Mouse (Mus musculus): Measurements from ENCODE around the gene Pcdh7. TPM values are rescaled to one million over a fixed set of nuclear protein-coding genes. Genes with fewer than 3 reads are reported as not detected.

The Pcdh7 gene
- polyA plus RNA-seq, 1 experiment from 2014 or later, result 5.8 TPM

- Histone ChIP-seq H3K36me3 (no peaks in the 10 kb centered on the region), H3K27me3 (replicated peaks) (no peaks in the 10 kb centered on the region), H3K9me3 (no peaks in the 10 kb centered on the region), H3K27ac (no peak overlapping the region), H3K4me3 (replicated peaks) (no peak overlapping the region), H3K4me1 (replicated peaks) (no peaks in the 10 kb centered on the region), H3K9ac (no peak overlapping the region), H3K4me2 (replicated peaks) (no peak overlapping the region)
- ATAC-seq, result no peak
- 77% methylated on average over 2 of the region's 2 CpGs for WGBS
Observed at GRCm38 (mm10) chr5:57819788-57820187, 102.0 kb downstream of the Pcdh7 start.

GRCm38 (mm10) chr5:57821099-57821498 is 103.3 kb downstream of the Pcdh7 start:
- 81% methylated on average over 8 of the region's 8 CpGs for WGBS
- no peak overlapping the region for H3K27ac ChIP-seq
- no peak for ATAC-seq

GRCm38 (mm10) chr5:57828437-57828836 is 110.7 kb downstream of the Pcdh7 start:
- 82% methylated on average over 3 of the region's 3 CpGs for WGBS
- Histone ChIP-seq H3K36me3 (no peaks in the 10 kb centered on the region), H3K4me2 (replicated peaks) (no peak overlapping the region), H3K9ac (no peak overlapping the region), H3K4me3 (replicated peaks) (no peak overlapping the region), H3K27me3 (replicated peaks) (no peaks in the 10 kb centered on the region), H3K9me3 (no peaks in the 10 kb centered on the region), H3K4me1 (replicated peaks) (no peaks in the 10 kb centered on the region), H3K27ac (no peak overlapping the region)
- ATAC-seq, result no peak

More at GRCm38 (mm10) chr5:57821099-57821498, 103.3 kb downstream of the Pcdh7 start:
- Histone ChIP-seq H3K4me1 (replicated peaks) (no peaks in the 10 kb centered on the region), H3K27me3 (replicated peaks) (no peaks in the 10 kb centered on the region), H3K4me2 (replicated peaks) (no peak overlapping the region), H3K36me3 (no peaks in the 10 kb centered on the region), H3K9me3 (no peaks in the 10 kb centered on the region), H3K9ac (no peak overlapping the region), H3K4me3 (replicated peaks) (no peak overlapping the region)

- H3K4me1 ChIP-seq (replicated peaks), result no peaks in the 10 kb centered on the region
- no peaks in the 10 kb centered on the region for H3K27me3 ChIP-seq (replicated peaks)
- no peak overlapping the region for H3K9ac ChIP-seq
- H3K27ac ChIP-seq, result no peak overlapping the region
- no peaks in the 10 kb centered on the region for H3K9me3 ChIP-seq
- no peak overlapping the region for H3K4me2 ChIP-seq (replicated peaks)
- 30% methylated on average over 2 of the region's 2 CpGs for WGBS
- no peak overlapping the region for H3K4me3 ChIP-seq (replicated peaks)
- no peak for ATAC-seq
- no peaks in the 10 kb centered on the region for H3K36me3 ChIP-seq
Observed at GRCm38 (mm10) chr5:57837150-57837549, 119.4 kb downstream of the Pcdh7 start.

- no peaks in the 10 kb centered on the region for H3K4me1 ChIP-seq (replicated peaks)
- H3K9ac ChIP-seq, result no peak overlapping the region
- no peak for ATAC-seq
- no peaks in the 10 kb centered on the region for H3K27me3 ChIP-seq (replicated peaks)
- H3K4me2 ChIP-seq (replicated peaks), result no peak overlapping the region
- 53% methylated on average over 5 of the region's 5 CpGs for WGBS
- H3K9me3 ChIP-seq, result no peaks in the 10 kb centered on the region
- H3K27ac ChIP-seq, result no peak overlapping the region
- no peak overlapping the region for H3K4me3 ChIP-seq (replicated peaks)
- H3K36me3 ChIP-seq, result no peaks in the 10 kb centered on the region
Observed at GRCm38 (mm10) chr5:57841357-57842119, 123.8 kb downstream of the Pcdh7 start.

GRCm38 (mm10) chr5:57847500-57847899 is 129.7 kb downstream of the Pcdh7 start:
- WGBS, result 39% methylated on average over 3 of the region's 3 CpGs
- no peaks in the 10 kb centered on the region for H3K9me3 ChIP-seq
- no peaks in the 10 kb centered on the region for H3K4me1 ChIP-seq (replicated peaks)
- no peaks in the 10 kb centered on the region for H3K36me3 ChIP-seq
- no peak overlapping the region for H3K4me3 ChIP-seq (replicated peaks)
- H3K27ac ChIP-seq, result no peak overlapping the region
- no peak overlapping the region for H3K4me2 ChIP-seq (replicated peaks)
- no peaks in the 10 kb centered on the region for H3K27me3 ChIP-seq (replicated peaks)
- H3K9ac ChIP-seq, result no peak overlapping the region
- no peak for ATAC-seq

GRCm38 (mm10) chr5:57850111-57850510 is 132.3 kb downstream of the Pcdh7 start:
- no peak for ATAC-seq
- H3K27me3 ChIP-seq (replicated peaks), result no peaks in the 10 kb centered on the region
- WGBS, result 71% methylated on average over 2 of the region's 2 CpGs
- H3K4me2 ChIP-seq (replicated peaks), result no peak overlapping the region
- no peak overlapping the region for H3K4me3 ChIP-seq (replicated peaks)
- no peak overlapping the region for H3K27ac ChIP-seq
- no peaks in the 10 kb centered on the region for H3K4me1 ChIP-seq (replicated peaks)
- H3K9me3 ChIP-seq, result no peaks in the 10 kb centered on the region
- H3K9ac ChIP-seq, result no peak overlapping the region
- no peaks in the 10 kb centered on the region for H3K36me3 ChIP-seq

GRCm38 (mm10) chr5:57857316-57857715 is 139.5 kb downstream of the Pcdh7 start:
- no peak overlapping the region for H3K4me2 ChIP-seq (replicated peaks)
- no peak overlapping the region for H3K9ac ChIP-seq
- no peaks in the 10 kb centered on the region for H3K4me1 ChIP-seq (replicated peaks)
- ATAC-seq, result no peak
- H3K9me3 ChIP-seq, result no peaks in the 10 kb centered on the region
- no peaks in the 10 kb centered on the region for H3K27me3 ChIP-seq (replicated peaks)
- no peak overlapping the region for H3K4me3 ChIP-seq (replicated peaks)
- H3K36me3 ChIP-seq, result no peaks in the 10 kb centered on the region
- no peak overlapping the region for H3K27ac ChIP-seq
- 73% methylated on average over 3 of the region's 3 CpGs for WGBS

- no peaks in the 10 kb centered on the region for H3K36me3 ChIP-seq
- no peaks in the 10 kb centered on the region for H3K27me3 ChIP-seq (replicated peaks)
- H3K4me2 ChIP-seq (replicated peaks), result no peak overlapping the region
- 89% methylated on average over 3 of the region's 3 CpGs for WGBS
- H3K27ac ChIP-seq, result no peak overlapping the region
- no peak for ATAC-seq
- no peak overlapping the region for H3K4me3 ChIP-seq (replicated peaks)
- no peak overlapping the region for H3K9ac ChIP-seq
- no peaks in the 10 kb centered on the region for H3K4me1 ChIP-seq (replicated peaks)
- H3K9me3 ChIP-seq, result no peaks in the 10 kb centered on the region
Observed at GRCm38 (mm10) chr5:57864254-57864653, 146.5 kb downstream of the Pcdh7 start.

GRCm38 (mm10) chr5:57865256-57865655 is 147.5 kb downstream of the Pcdh7 start:
- Histone ChIP-seq H3K9me3 (no peaks in the 10 kb centered on the region), H3K4me2 (replicated peaks) (no peak overlapping the region), H3K9ac (no peak overlapping the region), H3K27me3 (replicated peaks) (no peaks in the 10 kb centered on the region), H3K4me3 (replicated peaks) (no peak overlapping the region), H3K4me1 (replicated peaks) (no peaks in the 10 kb centered on the region), H3K36me3 (no peaks in the 10 kb centered on the region), H3K27ac (no peak overlapping the region)
- ATAC-seq, result no peak
- 84% methylated on average over 3 of the region's 3 CpGs for WGBS

GRCm38 (mm10) chr5:57866097-57866496 is 148.3 kb downstream of the Pcdh7 start:
- H3K4me2 ChIP-seq (replicated peaks), result no peak overlapping the region
- H3K4me1 ChIP-seq (replicated peaks), result no peaks in the 10 kb centered on the region
- H3K36me3 ChIP-seq, result no peaks in the 10 kb centered on the region
- ATAC-seq, result no peak
- no peak overlapping the region for H3K4me3 ChIP-seq (replicated peaks)
- no peaks in the 10 kb centered on the region for H3K9me3 ChIP-seq
- no peak overlapping the region for H3K27ac ChIP-seq
- no peak overlapping the region for H3K9ac ChIP-seq
- WGBS, result 70% methylated on average over 1 of the region's 1 CpGs
- no peaks in the 10 kb centered on the region for H3K27me3 ChIP-seq (replicated peaks)

- H3K9me3 ChIP-seq, result no peaks in the 10 kb centered on the region
- no peak overlapping the region for H3K4me3 ChIP-seq (replicated peaks)
- H3K4me2 ChIP-seq (replicated peaks), result no peak overlapping the region
- H3K36me3 ChIP-seq, result no peaks in the 10 kb centered on the region
- ATAC-seq, result no peak
- no peak overlapping the region for H3K27ac ChIP-seq
- no peaks in the 10 kb centered on the region for H3K27me3 ChIP-seq (replicated peaks)
- WGBS, result 73% methylated on average over 2 of the region's 2 CpGs
- no peaks in the 10 kb centered on the region for H3K4me1 ChIP-seq (replicated peaks)
- H3K9ac ChIP-seq, result no peak overlapping the region
Observed at GRCm38 (mm10) chr5:57867906-57868305, 150.1 kb downstream of the Pcdh7 start.

- Histone ChIP-seq H3K4me3 (replicated peaks) (no peak overlapping the region), H3K9me3 (no peaks in the 10 kb centered on the region), H3K4me2 (replicated peaks) (no peak overlapping the region), H3K9ac (no peak overlapping the region), H3K27ac (no peak overlapping the region), H3K27me3 (replicated peaks) (no peaks in the 10 kb centered on the region), H3K36me3 (no peaks in the 10 kb centered on the region), H3K4me1 (replicated peaks) (no peaks in the 10 kb centered on the region)
- ATAC-seq, result peak; percentile 61
- 27% methylated on average over 4 of the region's 4 CpGs for WGBS
Observed at GRCm38 (mm10) chr5:57868702-57869101, 150.9 kb downstream of the Pcdh7 start.
